Mouse (Mus musculus) testis, adult 2 months (tissue): ENCODE measurements around the gene Olfr372. TPM values are rescaled to one million over a fixed set of nuclear protein-coding genes. Genes with fewer than 3 reads are reported as not detected.
"Not testable (repeated sequence)": the region's sequence is repeated elsewhere in the genome, so short reads cannot be mapped to it uniquely, and the experiment has no call there.

Experiments used
- H3K27ac ChIP-seq: fragments of 200-500 bp; 2 replicates; pipeline ENCODE4 v1.5.1; 2012; ENCODE audit warnings: low read depth, low read length; ENCODE audit not compliant: control insufficient read depth, insufficient read depth
- H3K27me3 ChIP-seq: fragments of 200-500 bp; 2 replicates; pipeline ENCODE4 v1.6.1; 2012; ENCODE audit warnings: mild to moderate bottlenecking, low read length, moderate library complexity; ENCODE audit not compliant: control insufficient read depth, insufficient read depth
- H3K36me3 ChIP-seq: fragments of 200-500 bp; 2 replicates; pipeline ENCODE4 v1.6.1; 2012; ENCODE audit warnings: mild to moderate bottlenecking, low read length; ENCODE audit not compliant: control insufficient read depth, insufficient read depth
- H3K4me1 ChIP-seq: fragments of 200-500 bp; 2 replicates; pipeline ENCODE4 v1.6.1; 2012; ENCODE audit warnings: low read length; ENCODE audit not compliant: control insufficient read depth, insufficient read depth
- H3K4me3 ChIP-seq: fragments of 200-500 bp; 2 replicates; pipeline ENCODE4 v1.5.1; 2012; ENCODE audit warnings: low read depth, mild to moderate bottlenecking, low read length, moderate library complexity, mixed read lengths; ENCODE audit not compliant: control insufficient read depth
- CTCF ChIP-seq: fragments of 200-500 bp; IDR thresholded peaks from 2 replicates; pipeline ENCODE4 v1.5.1; 2012; ENCODE audit warnings: low read depth, mild to moderate bottlenecking, inconsistent platforms, low read length, moderate library complexity; ENCODE audit not compliant: control insufficient read depth, insufficient read depth, insufficient replicate concordance
- POLR2A ChIP-seq: fragments of 200-500 bp; IDR thresholded peaks from 2 replicates; pipeline ENCODE4 v1.6.1; 2012; ENCODE audit warnings: low read depth, mild to moderate bottlenecking, inconsistent platforms, low read length, moderate library complexity; ENCODE audit not compliant: control insufficient read depth
- polyA plus RNA-seq: library from polyadenylated mRNA; depleted of rRNA; stranded (reverse); fragments of >200 nt; gene quantifications from 2 replicates; pipeline ENCODE4 v1.2.3, GENCODE M21; 2012; rRNA removed

Gene Olfr372
- polyA plus RNA-seq, 1 experiment: not detected

- no peak overlapping the region for H3K4me3 ChIP-seq
- H3K27me3 ChIP-seq: no peaks in the 10 kb centered on the region
- H3K36me3 ChIP-seq: no peaks in the 10 kb centered on the region
- TF ChIP-seq POLR2A: no peak
- TF ChIP-seq CTCF: no peak
- H3K27ac ChIP-seq: no peak overlapping the region
- no peaks in the 10 kb centered on the region for H3K4me1 ChIP-seq
Measured at GRCm38 (mm10) chr8:72084744-72085143, 43.7 kb downstream of the Olfr372 start.

GRCm38 (mm10) chr8:72087611-72088010, 46.6 kb downstream of the Olfr372 start:
- H3K27ac ChIP-seq, H3K4me3 ChIP-seq, H3K4me1 ChIP-seq, H3K27me3 ChIP-seq, H3K36me3 ChIP-seq: not testable (repeated sequence)

- not testable (repeated sequence) for H3K27ac ChIP-seq, H3K4me3 ChIP-seq, H3K4me1 ChIP-seq, H3K36me3 ChIP-seq, H3K27me3 ChIP-seq
Measured at GRCm38 (mm10) chr8:72096721-72097120, 55.7 kb downstream of the Olfr372 start.

GRCm38 (mm10) chr8:72099377-72100103, 58.5 kb downstream of the Olfr372 start:
- not testable (repeated sequence) for H3K4me3 ChIP-seq, H3K27me3 ChIP-seq, H3K36me3 ChIP-seq, H3K4me1 ChIP-seq, H3K27ac ChIP-seq

- H3K4me1 ChIP-seq: no peaks in the 10 kb centered on the region
- H3K27ac ChIP-seq: no peak overlapping the region
- no peaks in the 10 kb centered on the region for H3K27me3 ChIP-seq
- TF ChIP-seq POLR2A (no peak), CTCF (peak; percentile 56; the same call in 1 of the 2 replicates)
- no peak overlapping the region for H3K4me3 ChIP-seq
- H3K36me3 ChIP-seq: no peaks in the 10 kb centered on the region
Measured at GRCm38 (mm10) chr8:72105165-72105564, 64.1 kb downstream of the Olfr372 start.

GRCm38 (mm10) chr8:72106740-72107139, 65.7 kb downstream of the Olfr372 start, which contains the start of gene Olfr374:
TSS of gene Olfr374 (plus strand) at chr8:72107040.
- H3K4me3 ChIP-seq: no peak within 1 kb of the TSS
- no peaks in the 10 kb centered on the region for H3K27me3 ChIP-seq
- no peaks in the 10 kb centered on the region for H3K36me3 ChIP-seq
- no peaks in the 10 kb centered on the region for H3K4me1 ChIP-seq
- no peak for TF ChIP-seq CTCF
- TF ChIP-seq POLR2A: no peak
- H3K27ac ChIP-seq: no peak within 1 kb of the TSS

Other genes starting within 250 kb of the Olfr372 start
- 0.25 and 0.29 TPM in 2 replicates for gene Zfp709, start 159.2 kb upstream of the Olfr372 start, polyA plus RNA-seq
- 0.25 and 0.28 TPM in 2 replicates for gene Zfp882, start 132.6 kb upstream of the Olfr372 start, polyA plus RNA-seq
- 1.6 and 2.5 TPM in 2 replicates for gene Zfp617, start 132.6 kb upstream of the Olfr372 start, polyA plus RNA-seq
- gene Zfp961, start 90.2 kb upstream of the Olfr372 start, polyA plus RNA-seq: 3.4 TPM in 2 replicates
- 0.09 and 0.24 TPM in 2 replicates for gene Cyp4f18, start 31.6 kb upstream of the Olfr372 start, polyA plus RNA-seq
- not detected in 2 replicates for gene Olfr373, start 42.0 kb downstream of the Olfr372 start, polyA plus RNA-seq
- gene Olfr374, start 65.8 kb downstream of the Olfr372 start, polyA plus RNA-seq: not detected in 2 replicates
- gene Tpm4, start 93.8 kb downstream of the Olfr372 start, polyA plus RNA-seq: 4.6 and 5.5 TPM in 2 replicates
- gene Rab8a, start 120.0 kb downstream of the Olfr372 start, polyA plus RNA-seq: 33.7 and 44.0 TPM in 2 replicates
- gene Hsh2d, start 148.4 kb downstream of the Olfr372 start, polyA plus RNA-seq: 0.31 and 0.65 TPM in 2 replicates
- gene Cib3, start 171.6 kb downstream of the Olfr372 start, polyA plus RNA-seq: 0.05 and 0.48 TPM in 2 replicates
- gene Gm11034, start 172.4 kb downstream of the Olfr372 start, polyA plus RNA-seq: not detected in 2 replicates
- gene Fam32a, start 178.5 kb downstream of the Olfr372 start, polyA plus RNA-seq: 14.5 and 15.4 TPM in 2 replicates
- gene Ap1m1, start 198.8 kb downstream of the Olfr372 start, polyA plus RNA-seq: 405 and 422 TPM in 2 replicates